Mouse (Mus musculus): ENCODE results near the gene Kmo.

Gene Kmo

DNA sequence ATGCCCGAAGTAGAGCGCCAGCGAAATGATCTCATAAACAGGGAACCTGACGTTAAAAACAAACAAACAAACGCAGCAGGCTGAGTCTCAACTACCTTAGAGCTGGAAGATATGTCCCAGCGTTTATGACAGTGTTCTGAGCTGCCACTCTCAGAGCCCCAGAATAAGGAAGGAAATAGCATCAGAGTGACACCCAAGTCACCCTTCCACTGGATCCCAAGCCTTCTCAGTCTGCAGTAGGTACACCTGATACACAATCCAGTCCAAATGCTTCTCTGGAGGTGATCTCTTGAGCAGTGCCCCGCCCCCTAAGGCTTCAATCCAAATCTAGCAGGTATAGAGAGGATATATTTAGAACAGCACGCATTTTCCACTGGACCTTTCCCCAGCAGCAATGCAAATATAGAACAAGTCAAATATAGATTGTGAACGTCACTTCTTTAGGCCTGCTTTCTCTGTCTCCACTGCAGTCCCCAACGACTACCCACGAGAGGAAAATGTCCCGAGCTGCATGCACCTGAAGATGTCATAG is 73.3 kb downstream of the Kmo start:
- DNase-seq (ENCODE audit: low read depth, low spot score), result peak; percentile 18

DNA sequence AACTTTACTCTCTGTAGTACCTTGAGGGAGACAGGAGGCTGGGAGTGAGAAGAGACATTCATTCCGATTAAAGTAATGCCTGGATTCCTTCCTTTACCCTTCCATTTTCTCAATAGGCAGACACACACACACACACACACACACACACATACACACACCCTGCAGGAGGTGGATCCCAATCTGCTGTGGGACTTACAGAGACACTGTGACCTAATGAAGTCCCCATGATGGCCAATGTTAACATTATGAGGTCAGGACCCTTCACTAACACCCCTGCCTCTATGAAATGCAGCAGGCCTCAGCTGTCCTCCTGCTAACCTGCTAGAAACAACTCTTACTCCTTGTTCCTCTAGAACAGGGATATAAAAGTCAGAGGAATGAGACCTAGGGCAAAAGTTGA is 78.1 kb downstream of the Kmo start, which contains the start of gene Wdr64:
Gene Wdr64, plus strand, starts transcription at position 301 of the 400 bp plus-strand sequence.
- no peak for DNase-seq (ENCODE audit: low read depth, low spot score)

DNA sequence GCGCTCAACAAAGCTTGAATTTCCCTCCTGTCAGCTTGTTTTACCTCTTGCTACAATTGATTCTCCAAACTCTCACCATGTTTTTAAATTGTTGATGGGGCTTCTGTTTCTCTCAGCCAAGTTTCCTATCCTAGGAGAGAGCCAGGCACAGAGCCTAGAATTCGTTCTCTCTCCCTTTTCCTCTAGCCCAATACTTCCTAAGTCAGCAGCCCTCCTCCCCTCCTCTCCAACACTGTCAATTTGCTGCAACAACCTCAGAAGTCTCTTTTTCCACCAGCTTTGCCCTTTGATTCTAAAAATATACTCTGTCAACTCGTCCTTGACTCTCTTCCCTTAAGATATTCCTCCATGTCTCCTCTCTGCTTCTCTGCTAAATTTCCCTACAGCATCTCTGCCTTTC is 79.2 kb downstream of the Kmo start:
- no peak for DNase-seq (ENCODE audit: low read depth, low spot score)

- DNase-seq (ENCODE audit: low read depth, low spot score), result no peak
Observed at GRCm38 (mm10) chr1:175699796-175700195, 79.6 kb downstream of the Kmo start.

GRCm38 (mm10) chr1:175701145-175701544 is 81.0 kb downstream of the Kmo start:
- DNase-seq (ENCODE audit: low read depth, low spot score), result no peak

DNA sequence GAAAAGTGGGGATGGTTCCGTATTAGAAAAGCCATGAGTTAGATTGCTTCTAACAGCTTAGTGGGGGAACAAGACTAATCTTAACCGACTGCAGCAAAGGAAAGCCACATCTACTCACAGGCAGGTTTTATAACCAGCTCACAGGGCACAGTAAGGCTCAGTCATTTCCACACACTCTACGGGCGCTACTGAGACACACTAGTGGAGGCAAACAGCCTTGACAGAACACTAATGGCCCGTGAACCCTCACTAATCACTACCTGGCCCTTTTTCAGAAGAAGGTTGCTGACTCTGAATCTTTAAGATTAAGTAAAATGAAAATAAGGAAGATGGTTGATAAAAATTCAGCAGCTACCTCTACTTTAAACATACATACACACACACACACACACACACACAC is 87.4 kb downstream of the Kmo start:
- no peak for DNase-seq (ENCODE audit: low read depth, low spot score)

DNA sequence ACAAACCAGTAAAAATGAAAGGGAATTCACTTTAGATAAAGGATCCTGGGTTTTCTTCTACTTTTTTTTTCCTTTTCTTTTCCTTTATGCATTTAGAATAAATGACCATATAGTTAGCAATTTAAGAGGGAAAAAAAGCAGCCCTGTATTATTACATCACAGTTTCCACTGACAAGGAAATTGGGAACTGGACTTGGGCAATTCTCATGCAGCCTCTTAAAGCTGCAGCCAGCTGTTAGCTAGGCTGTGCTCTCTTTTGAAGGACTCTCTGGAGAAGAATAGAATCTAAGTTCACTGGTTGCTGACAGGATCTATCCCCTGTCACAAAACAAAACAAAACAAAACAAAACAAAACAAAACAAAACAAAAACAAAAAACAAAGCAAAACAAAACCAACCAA is 87.8 kb downstream of the Kmo start:
- DNase-seq (ENCODE audit: low read depth, low spot score), result no peak

Measured in CD4-positive helper T cell, adult 2 months (primary cell).